Mouse (Mus musculus) ES-E14 (cell line): ENCODE measurements around the gene Prkra. TPM values are rescaled to one million over a fixed set of nuclear protein-coding genes. Genes with fewer than 3 reads are reported as not detected.

Source experiments
- DNase-seq: peaks from one replicate; pipeline ENCODE4 v3.0.0-alpha.2; 2013; ENCODE audit warnings: low read depth, low spot score
- H3K27ac ChIP-seq: 2 replicates; pipeline ENCODE4 v1.5.1; 2012; ENCODE audit warnings: low read depth, mild to moderate bottlenecking, low read length, moderate library complexity, mixed read lengths; ENCODE audit not compliant: poor library complexity, insufficient read depth, severe bottlenecking
- H3K36me3 ChIP-seq: 2 replicates; pipeline ENCODE4 v1.6.1; 2012; ENCODE audit warnings: mild to moderate bottlenecking, low read length, moderate library complexity, mixed read lengths; ENCODE audit not compliant: control insufficient read depth, poor library complexity, insufficient read depth, severe bottlenecking
- H3K4me1 ChIP-seq, 2 experiments: fragments of 150-350 bp in 1 of 2; sonication (generic) in 1 of 2; 2 replicates each; pipeline ENCODE4 v1.6.1; 2012; ENCODE audit warnings: low read length in 2 of 2, mild to moderate bottlenecking in 1 of 2, mixed read lengths in 1 of 2; ENCODE audit not compliant: control insufficient read depth in 2 of 2, insufficient read depth in 2 of 2, poor library complexity in 1 of 2
- H3K4me3 ChIP-seq, 2 experiments: fragments of 150-350 bp in 1 of 2; sonication (generic) in 1 of 2; 2 replicates each; pipeline ENCODE4 v1.5.1; 2012; ENCODE audit warnings: low read length in 2 of 2, low read depth in 1 of 2, mild to moderate bottlenecking in 1 of 2, mixed read lengths in 1 of 2; ENCODE audit not compliant: insufficient read depth in 1 of 2, poor library complexity in 1 of 2, severe bottlenecking in 1 of 2
- H3K9ac ChIP-seq: 2 replicates; pipeline ENCODE4 v1.6.1; 2012; ENCODE audit warnings: low read depth, mild to moderate bottlenecking, low read length, mixed read lengths; ENCODE audit not compliant: poor library complexity, insufficient read depth, severe bottlenecking
- H3K9me3 ChIP-seq: fragments of 150-350 bp; sonication (generic); 2 replicates; pipeline ENCODE4 v1.6.1; 2012; ENCODE audit warnings: low read depth, mild to moderate bottlenecking, low read length; ENCODE audit not compliant: control insufficient read depth, insufficient read depth
- CHD2 ChIP-seq: IDR thresholded peaks from 2 replicates; pipeline ENCODE4 v1.6.1; 2014; ENCODE audit warnings: mild to moderate bottlenecking, low read depth, low read length, inconsistent platforms
- HCFC1 ChIP-seq: IDR thresholded peaks from 2 replicates; pipeline ENCODE4 v1.6.1; 2012; ENCODE audit warnings: low read length, inconsistent platforms, borderline replicate concordance; ENCODE audit not compliant: insufficient read depth
- MAFK ChIP-seq: IDR thresholded peaks from 2 replicates; pipeline ENCODE4 v1.6.1; 2014; ENCODE audit warnings: mild to moderate bottlenecking, low read depth, low read length, inconsistent platforms; ENCODE audit not compliant: insufficient read depth
- ZC3H11A ChIP-seq: IDR thresholded peaks from 2 replicates; pipeline ENCODE4 v1.6.1; 2012; ENCODE audit warnings: low read depth, mild to moderate bottlenecking, inconsistent platforms, low read length, borderline replicate concordance
- ZNF384 ChIP-seq: IDR thresholded peaks from 2 replicates; pipeline ENCODE4 v1.6.1; 2012; ENCODE audit warnings: low read depth, low read length, inconsistent platforms
- in situ Hi-C, 2 experiments: fragments of 600-800 bp; cut with MboI; formaldehyde crosslinking; loops; one replicate each; pipeline ENCODE4 v1.15.1; 2025; ENCODE audit warnings: low sequenced_read_pairs in 2 of 2, inconsistent platforms in 1 of 2; ENCODE audit not compliant: unreplicated experiment in 2 of 2
- total RNA-seq: library from RNA; depleted of rRNA; stranded (reverse); fragments of 300-350 nt; gene quantifications from 2 replicates; pipeline ENCODE4 v1.2.3, GENCODE M21; 2012

The Prkra gene
- total RNA-seq, 1 experiment, result 13.0 TPM

GRCm38 (mm10) chr2:76672966-76673392 is 25.2 kb upstream of the Prkra start, which contains the start of gene Fkbp7:
Gene Fkbp7, minus strand, starts transcription at chr2:76673116.
- TF ChIP-seq ZC3H11A (no peak), CHD2 (no peak), ZNF384 (no peak), MAFK (no peak), HCFC1 (no peak)
- Histone ChIP-seq H3K4me3 (peak within 1 kb of the TSS; percentile 13 to 55; a peak in 3 of 4 replicates), H3K9me3 (no peaks in the 10 kb centered on the region), H3K9ac (no peak within 1 kb of the TSS; the same call in 1 of the 2 replicates), H3K27ac (no peak within 1 kb of the TSS), H3K4me1 (0 out of 4 replicates have a peak, but pooled peaks cover 3% of the 10 kb centered on the region in 2 experiments), H3K36me3 (no peaks in the 10 kb centered on the region)
- in situ Hi-C loops, result no loop called here
- peak; percentile 86 for DNase-seq

GRCm38 (mm10) chr2:76672134-76672745 is 24.4 kb upstream of the Prkra start:
- no peak for DNase-seq
- peak overlapping the region; percentile 8 to 55; a peak in 3 of 4 replicates for H3K4me3 ChIP-seq
- in situ Hi-C loops, result no loop called here
- no peak overlapping the region; the same call in 1 of the 2 replicates for H3K9ac ChIP-seq
- TF ChIP-seq CHD2 (no peak), ZNF384 (no peak), ZC3H11A (no peak), HCFC1 (no peak), MAFK (no peak)
- H3K4me1 ChIP-seq, result 0 out of 4 replicates have a peak, but pooled peaks cover 3% of the 10 kb centered on the region in 2 experiments
- H3K9me3 ChIP-seq, result no peaks in the 10 kb centered on the region
- no peaks in the 10 kb centered on the region for H3K36me3 ChIP-seq
- no peak overlapping the region for H3K27ac ChIP-seq

- in situ Hi-C loops, result no loop called here
- no peak for DNase-seq
- Histone ChIP-seq H3K4me1 (0 out of 4 replicates have a peak, but pooled peaks cover 3% of the 10 kb centered on the region in 2 experiments), H3K9me3 (no peaks in the 10 kb centered on the region), H3K36me3 (no peaks in the 10 kb centered on the region), H3K27ac (no peak overlapping the region), H3K9ac (no peak overlapping the region), H3K4me3 (no peak overlapping the region)
- TF ChIP-seq ZC3H11A (no peak), HCFC1 (no peak), ZNF384 (no peak), MAFK (no peak), CHD2 (no peak)
These were observed 23.8 kb upstream of the Prkra start for GRCm38 (mm10) chr2:76671641-76672040.

- Histone ChIP-seq H3K27ac (no peak overlapping the region), H3K36me3 (no peaks in the 10 kb centered on the region), H3K4me1 (no peaks in the 10 kb centered on the region), H3K9ac (no peak overlapping the region), H3K4me3 (no peak overlapping the region), H3K9me3 (no peaks in the 10 kb centered on the region)
- TF ChIP-seq ZC3H11A (no peak), ZNF384 (no peak), MAFK (no peak), HCFC1 (no peak), CHD2 (no peak)
- in situ Hi-C loops, result no loop called here
- no peak for DNase-seq
These were observed 19.4 kb upstream of the Prkra start for GRCm38 (mm10) chr2:76667200-76667599.
